Mouse (Mus musculus) activated CD4-positive, CD25-positive, alpha-beta regulatory T cell, adult 4 months (primary cell): ENCODE measurements around the gene B9d2. TPM values are rescaled to one million over a fixed set of nuclear protein-coding genes. Genes with fewer than 3 reads are reported as not detected.

Experiments used
- ATAC-seq: one replicate; pipeline ENCODE4 v1.8.0; 2017
- polyA plus RNA-seq, 2 experiments: library from polyadenylated mRNA; unstranded; fragments of 100-300 nt; shearing (Covaris generic); gene quantifications; one replicate each; pipeline ENCODE4 v1.2.1; 2017

Gene B9d2
- 10 to 100 TPM; 54.0 to 70.8 TPM for polyA plus RNA-seq

DNA sequence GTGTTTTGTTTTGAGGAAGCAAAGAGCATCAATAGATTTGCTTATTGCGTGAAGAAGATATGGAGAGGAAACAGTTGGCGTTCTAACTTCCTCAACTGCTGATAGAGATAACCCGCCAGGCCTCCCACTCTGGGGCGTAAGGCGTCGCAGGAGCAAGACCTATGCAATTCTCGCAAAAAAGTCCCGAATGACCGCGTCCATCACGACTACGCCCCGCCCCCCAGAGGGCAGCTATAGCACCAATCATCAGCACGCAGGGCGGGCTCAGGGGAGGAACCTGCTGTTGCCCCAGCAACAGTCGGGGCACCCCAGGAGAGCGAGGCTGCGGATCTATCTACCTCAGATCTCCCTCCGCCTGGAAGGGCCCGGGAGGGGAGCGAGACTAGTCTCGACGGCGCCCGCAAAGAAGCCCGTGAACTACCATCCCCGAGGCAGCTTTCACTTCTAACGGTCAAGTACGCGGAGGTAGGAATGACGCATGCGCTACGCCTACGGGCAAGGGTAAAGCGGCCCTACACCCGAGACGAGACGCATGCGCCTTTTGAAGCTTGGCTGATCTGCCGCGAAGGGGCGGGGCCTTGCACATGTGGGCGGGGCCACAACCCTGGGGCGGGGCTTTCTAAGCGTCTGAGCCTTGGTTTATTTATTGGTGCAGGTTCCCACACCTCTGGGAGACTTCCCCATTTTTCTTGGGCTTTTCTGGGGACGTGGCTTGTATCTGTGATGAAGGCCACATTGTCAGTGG, at the start of gene B9d2:
B9d2 (plus strand) TSS at position 267 of the 745 bp plus-strand sequence.
- peak; percentile 80 for ATAC-seq

DNA sequence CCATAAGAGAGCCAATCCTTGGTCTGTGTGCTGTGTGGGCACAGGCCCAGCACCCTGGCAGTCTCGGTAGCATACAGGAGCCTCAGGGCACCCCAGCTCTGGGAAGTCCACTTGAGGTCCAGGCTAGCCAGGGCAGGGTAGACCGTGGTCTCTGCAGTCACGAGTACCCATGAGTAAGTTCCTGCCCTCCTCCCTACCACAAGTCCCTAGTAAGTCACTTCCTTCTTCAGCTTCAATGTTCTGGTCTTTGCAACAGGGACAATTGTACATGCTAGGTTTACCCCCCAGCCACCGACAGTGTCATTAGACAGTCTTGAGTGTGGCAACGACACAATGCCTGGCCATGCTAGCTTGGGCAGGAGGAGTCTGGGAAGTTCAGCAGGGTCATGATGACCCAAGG, 47.9 kb upstream of the B9d2 start:
- no peak for ATAC-seq

DNA sequence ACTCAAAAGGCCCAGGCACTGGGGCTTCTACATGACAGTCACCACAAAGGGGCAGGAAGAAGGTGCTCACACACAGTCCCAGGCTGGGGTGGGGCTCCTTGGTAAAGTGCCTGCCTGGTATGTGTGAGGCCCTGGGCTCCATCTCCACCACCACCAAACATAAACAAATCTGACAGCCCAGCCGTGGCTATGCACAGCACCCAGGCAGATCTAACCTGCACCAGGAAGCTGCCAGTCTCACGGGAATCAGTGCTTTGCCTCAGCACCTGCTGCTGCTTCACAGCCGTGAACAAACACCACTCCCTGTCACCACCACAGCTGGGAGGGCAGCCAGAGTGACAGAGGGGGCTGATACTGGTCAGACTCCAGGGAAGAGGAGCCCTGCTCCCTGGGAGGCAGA, 44.2 kb upstream of the B9d2 start:
- ATAC-seq = no peak

DNA sequence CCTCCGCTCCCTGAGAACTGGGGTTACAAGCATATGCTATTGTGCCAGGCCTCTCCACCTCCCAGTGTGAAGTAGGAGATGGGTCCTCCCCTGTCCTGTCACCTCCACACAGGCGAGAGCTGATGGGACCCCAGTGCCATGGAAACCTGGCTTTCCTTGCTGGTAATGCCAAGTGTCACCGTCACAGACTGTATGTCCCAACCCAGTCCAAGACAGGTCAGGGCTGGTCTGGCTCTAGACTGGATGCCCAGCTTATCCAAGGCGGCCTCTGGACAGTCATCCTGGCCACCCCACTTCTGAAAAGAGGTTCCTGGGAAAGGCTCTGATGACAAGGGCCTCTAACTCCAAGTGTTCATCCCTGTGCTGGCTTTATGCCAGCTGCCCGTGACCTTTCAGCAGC, 43.5 kb upstream of the B9d2 start:
- no peak for ATAC-seq

DNA sequence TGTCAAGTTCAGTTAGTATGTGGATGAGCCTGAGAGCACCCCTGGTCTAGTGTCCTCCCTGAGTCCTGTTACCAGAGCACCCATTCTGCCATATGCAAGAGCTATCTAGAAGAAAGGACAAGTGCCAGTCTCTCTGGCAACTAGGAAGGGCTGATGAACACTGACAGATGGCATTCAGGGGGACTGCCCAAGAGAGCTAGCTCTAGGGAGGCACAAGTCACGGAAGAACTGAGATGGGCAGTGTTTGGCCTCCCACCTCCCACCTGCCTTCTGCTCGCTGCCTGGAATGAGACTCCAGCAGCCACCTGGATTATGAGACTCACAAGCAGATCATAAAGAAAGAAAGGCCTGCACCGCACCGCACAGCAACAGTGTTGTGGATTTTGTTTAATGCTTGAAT, 40.8 kb upstream of the B9d2 start:
- no peak for ATAC-seq

DNA sequence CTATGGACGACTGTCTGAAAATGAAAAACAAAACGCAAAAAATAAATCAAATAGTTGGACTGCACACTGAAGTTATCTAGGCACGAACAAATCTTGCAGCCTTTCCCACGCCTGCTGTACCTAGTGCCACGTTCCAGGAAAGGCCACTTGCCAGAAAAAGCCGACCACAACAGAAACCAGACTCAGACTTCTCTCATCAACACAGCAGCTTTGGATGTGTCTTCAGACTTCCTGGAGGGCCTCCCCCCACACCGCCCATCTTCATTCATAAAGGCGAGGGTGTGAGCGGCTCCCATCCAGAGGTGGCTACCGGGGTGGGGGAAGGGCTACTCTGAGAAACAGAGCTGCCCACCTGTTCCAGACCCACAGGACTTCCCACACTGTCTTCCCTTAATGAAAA, 36.4 kb upstream of the B9d2 start:
- ATAC-seq = no peak

DNA sequence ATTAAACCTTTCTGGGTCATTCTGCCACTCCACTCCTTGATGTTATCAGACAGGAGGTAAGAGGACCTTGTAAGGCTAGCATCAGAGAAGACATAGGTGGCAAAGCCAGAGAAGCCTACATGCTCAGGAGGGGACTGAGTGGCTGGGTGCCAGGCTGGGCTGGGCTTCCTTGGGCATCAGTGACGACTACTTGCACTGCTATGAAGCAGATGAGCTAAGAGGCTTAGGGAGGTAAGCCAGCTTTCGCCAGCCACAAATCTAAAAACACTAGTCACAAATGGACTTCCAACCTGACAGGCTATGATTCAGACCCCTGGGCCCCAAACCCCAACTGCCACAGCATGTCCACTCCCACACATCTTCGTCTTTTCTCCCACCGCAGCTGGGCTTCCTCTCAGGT, 35.9 kb upstream of the B9d2 start:
- no peak for ATAC-seq

DNA sequence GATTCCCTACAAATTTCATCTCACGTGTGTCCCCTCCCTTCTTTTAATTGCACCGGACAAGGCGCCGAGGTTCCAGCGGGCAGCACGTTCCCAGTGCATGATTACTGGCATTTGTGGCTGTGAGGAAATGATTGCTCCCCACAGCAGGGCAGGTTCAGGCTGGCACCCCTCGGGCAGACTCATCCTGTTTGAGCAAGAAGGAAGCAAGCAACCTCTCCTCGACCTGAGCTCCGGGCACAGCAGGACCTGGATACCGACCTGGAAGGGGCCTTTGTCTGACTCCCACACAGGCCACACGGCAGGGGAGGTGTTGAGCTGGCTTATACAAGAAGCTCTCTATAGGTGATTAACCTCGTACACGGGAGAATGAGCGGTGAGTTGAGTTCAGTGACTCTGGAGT, 35.5 kb upstream of the B9d2 start:
- no peak for ATAC-seq

DNA sequence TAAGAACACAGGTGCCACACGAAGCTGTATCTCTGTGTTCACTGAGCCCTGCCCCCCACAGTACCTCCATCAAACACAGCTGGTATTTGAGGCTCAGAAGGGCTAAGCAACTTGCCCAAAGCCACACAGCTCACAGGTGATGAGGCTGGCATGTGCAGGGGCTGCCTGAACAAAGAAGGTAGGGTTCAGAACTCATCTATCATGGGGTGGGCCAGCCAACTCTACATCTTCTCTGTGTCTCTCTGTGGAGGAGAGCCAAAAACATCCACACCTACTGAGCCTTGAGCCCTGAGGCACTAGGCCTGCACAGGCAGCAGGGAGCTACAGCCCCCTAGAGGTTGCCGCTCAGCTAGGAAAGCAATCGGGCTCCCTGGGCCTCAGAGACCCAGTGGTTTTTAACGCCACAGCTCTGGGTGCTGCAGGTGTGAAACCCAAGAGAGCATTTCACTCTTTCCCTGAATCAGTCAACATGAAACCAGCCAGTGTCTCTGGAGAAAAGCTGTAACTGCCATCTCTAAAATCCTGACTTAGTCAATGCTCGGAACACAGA, 32.9 kb upstream of the B9d2 start:
- peak; percentile 54 for ATAC-seq

DNA sequence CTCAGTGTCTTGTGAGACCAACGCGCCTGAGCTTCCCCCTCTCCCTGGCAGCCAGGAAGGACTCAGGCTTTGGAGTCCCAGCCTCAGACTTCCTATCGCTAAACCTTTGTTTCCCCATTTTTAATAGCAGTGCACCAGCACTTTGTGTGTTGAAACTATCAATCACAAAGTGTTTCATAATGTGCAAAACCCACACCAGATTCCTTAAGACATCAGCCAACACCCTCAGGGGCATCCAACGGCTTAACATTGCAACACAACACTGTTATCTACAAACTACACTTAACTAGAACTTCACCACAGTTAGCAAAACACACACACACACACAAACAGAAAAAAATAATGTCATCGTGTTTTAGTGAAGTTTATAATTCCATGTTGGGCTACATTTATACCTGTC, 30.7 kb upstream of the B9d2 start:
- ATAC-seq = no peak

DNA sequence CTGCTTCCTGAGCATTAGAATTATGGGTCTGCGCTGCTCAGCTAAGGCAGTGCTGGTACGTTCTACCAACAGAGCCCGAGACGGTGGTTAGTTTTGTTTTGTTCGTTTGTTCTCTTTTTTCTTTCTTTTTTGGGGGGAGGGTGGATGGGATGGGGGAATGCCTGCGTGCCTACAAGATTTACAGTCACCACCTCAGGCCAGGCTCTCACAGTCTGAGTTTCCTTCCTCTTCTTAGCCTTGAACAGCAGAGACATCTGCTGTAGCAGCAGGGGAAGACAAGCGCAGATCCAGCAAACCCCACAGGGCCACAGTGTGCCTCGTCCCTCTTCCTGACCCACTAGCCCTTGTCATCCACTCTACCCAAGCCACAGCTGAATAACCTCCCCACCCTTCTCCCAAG, 29.3 kb upstream of the B9d2 start:
- no peak for ATAC-seq

DNA sequence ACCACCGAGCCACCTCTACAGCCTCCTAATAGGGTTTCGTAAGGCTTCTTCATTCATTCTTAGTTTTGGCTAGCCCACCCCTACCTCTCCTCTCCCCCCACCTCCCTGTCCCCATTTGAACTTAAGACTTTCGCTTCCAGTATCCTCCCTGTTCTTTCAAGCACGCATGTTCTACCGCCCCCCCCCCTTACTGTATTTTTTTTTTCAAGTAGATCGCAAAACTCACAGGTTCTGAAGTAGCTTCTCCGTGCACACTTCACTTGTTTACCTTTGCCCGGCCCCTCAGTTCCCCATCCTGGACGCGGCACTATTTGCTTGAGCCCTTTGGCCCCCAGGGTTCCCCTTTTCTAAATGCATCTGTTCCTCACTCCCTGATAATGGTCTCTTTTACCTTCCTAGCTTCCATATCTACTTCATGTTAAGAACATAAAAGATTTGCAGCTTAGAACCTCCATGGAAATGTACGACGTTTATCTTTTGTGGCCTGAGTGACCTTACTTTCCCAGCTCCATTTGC, 28.3 kb upstream of the B9d2 start:
- ATAC-seq = no peak

DNA sequence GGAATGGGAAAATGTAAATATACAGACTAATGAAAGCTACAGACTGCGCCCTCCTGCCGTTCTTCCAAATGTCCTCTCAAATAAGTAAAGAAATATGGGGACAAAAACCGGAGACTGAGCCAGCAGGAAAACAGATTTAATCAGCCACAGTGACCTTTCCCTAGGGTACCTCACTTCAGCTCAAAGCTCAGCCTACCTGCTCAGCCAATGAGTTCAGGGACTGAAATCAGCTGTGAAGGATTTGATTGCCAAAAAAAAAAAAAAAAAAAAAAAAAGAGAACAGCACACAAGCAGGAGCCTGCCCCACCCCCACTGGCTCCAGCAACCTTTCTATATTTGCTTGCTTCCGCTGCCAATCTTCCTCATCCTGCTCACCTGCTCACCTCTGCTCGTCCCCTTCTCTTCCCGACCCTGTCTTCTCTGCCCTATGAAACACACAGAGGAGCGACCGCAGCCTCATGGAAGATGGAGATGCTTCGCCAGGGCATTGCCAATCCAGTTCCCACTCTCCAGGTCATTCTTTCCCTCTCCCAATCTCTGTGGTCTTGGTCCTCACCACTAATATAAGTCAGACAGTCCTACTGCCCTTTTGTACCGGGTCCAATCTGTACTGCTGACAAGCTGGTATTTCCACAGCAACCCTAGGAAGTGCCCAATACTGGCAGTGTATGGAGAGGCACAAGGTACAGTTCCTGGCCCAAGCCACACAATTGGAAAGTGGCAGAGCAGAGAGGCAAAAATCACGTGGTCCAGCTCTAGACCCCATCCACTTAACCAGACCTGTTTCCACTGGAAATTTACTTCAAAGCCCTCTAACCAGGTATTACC, 24.8 kb upstream of the B9d2 start:
- ATAC-seq = no peak

DNA sequence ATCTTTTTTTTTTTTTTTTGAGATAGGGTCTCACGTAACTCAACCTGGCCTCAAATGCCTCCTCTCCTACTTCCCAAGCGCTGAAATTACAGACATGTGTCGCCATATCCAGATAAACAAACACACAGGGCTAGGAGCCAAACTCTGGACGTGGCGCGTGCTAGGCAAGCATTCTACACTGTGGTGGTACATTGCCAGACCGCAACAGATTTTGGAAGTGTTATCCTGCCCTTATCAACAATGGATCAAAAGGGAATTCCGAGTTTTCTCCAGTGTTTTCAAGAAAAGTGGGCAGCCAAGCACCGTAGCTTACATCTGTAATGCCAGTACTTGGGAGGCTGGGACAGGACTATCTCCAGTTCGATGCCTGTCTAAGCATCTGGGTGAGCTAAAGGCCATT, 22.8 kb upstream of the B9d2 start:
- ATAC-seq = no peak

DNA sequence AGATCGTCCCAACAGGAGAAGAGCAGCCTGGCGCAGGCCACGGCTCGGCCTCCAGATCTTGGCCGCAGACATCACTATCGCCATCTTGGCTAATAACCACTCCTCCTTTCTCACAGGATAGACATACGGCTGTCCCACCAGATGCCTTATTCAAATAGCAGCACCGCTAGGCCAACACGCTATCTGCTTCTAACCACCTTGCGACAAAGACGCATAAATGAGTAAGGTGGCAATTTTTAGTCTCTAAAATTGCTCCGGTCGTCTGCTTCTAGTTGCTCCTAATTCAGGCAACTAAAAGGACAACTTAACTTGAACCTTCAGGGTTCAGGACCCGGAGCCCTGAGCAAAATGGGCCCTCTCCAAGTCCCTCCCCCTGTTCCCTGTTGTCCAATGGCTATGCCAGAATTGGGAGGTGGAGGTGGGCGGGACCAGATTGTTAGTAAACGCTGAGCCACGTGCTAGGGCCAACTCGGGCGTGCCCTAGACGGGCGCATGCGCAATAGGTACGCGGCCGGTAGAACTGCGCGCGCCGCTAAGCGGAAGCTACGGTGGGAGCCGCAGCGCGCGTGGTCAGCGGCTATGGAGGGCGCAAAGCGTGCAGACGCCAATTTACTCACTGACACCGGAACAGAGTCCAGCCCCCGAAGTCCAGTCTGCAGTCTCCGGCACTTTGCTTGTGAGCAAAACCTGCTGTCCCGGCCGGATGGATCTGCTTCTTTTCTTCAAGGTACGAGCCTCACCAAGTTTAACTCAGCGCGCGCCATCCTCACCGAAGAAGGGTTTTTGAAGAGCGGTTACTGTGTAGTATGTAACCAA, 21.7 kb upstream of the B9d2 start, which contains the start of the genes Bckdha and Exosc5:
Bckdha (minus strand) TSS at position 325 of the 816 bp plus-strand sequence.
Exosc5 (plus strand) TSS at position 508 of the 816 bp plus-strand sequence.
- peak; percentile 99 for ATAC-seq

DNA sequence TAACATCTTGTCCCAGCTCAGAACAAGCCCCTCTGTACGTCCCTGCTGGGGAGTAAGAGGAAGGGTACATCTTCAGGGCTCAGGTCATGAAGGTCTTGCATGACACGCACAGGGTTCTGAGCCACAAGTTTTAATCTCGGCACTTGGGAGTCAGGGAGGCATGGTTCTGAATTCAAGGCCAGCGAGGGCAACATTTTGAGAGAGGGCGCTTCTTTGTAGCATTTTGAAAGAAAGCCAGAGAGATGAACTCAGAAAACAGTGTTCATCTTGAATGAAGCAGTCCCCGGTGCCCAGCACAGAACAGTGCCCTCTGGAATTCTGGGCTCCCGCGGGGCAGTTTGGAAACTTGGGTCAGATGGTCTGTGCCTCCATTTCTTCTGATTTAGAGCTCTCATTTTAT, 14.2 kb upstream of the B9d2 start:
- ATAC-seq = no peak

DNA sequence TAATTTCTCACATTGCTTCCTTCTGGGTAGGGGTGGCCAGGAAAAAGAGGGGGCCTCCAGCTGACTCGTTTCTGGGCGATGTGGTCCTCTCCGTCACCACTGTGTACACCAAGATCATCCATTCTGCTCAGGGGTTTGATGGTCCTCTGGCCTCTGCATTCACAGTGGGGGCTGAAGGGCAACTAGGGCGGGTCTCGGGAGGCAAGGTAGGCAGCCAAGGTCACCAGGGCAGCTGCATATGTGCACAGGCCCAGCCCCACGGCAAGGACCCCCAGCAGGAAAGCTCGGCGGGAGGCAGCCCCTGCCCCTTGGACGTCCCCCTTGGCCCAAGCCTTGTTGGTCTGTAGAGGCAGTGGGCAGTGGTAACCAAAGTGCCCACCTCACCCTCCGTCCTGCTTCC, 11.4 kb upstream of the B9d2 start:
- ATAC-seq = no peak

DNA sequence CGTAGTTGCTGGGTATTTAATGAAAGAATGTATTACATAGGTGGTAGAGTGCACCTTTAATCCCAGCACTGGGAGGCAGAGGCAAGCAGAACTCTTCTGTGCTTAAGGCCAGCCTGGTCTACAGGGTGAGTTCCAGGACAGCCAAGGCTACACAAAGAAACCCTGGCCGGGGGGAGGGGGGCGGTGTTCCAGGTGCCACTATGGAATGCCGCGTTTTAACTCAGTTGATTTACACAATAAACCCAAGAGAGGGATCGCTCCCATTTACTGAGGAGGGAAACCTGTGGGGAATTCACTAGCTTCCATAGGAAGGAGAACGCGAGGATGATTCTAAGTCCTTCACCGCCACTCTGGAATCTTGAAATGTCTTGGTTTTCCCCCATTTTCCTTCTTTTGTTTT, 10.9 kb upstream of the B9d2 start:
- no peak for ATAC-seq

DNA sequence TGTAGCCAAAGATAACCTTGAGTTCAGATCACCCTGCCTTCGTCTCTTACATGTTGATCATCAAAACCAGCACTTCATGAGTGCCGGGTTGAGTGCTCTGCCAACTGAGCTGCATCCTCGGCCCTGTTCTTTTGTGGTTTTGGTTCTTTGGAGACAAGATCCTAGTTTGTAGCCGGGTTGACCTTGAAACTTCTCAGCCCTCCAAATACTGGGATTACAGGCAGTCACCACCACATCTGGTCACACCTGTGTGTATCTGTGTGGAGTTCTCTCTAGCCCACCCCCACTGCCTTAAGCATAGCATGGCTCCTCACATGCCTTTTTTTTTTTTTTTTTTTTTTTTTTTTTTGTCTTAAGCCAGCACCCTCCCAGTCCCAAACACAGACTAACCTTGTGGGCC, 10.5 kb upstream of the B9d2 start:
- ATAC-seq = no peak

DNA sequence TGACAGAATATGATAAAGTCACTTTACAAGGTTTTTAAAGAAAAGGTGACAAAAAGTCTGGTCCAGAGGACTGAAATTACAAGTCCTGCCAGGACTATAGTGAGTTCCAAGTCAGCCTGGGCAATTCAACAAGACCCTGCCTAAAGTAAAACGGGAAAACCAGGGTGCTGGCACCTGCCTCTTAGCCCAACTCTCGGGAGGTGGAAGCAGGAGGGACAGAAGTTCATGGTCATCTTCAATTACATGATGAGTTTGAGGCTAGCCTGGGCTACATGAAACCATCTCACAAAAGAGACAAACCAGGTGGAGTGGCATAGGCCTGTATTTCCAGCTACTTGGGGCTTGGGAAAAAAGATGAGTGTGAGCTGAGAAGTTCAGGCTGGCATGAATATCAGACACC, 8.9 kb upstream of the B9d2 start:
- no peak for ATAC-seq

DNA sequence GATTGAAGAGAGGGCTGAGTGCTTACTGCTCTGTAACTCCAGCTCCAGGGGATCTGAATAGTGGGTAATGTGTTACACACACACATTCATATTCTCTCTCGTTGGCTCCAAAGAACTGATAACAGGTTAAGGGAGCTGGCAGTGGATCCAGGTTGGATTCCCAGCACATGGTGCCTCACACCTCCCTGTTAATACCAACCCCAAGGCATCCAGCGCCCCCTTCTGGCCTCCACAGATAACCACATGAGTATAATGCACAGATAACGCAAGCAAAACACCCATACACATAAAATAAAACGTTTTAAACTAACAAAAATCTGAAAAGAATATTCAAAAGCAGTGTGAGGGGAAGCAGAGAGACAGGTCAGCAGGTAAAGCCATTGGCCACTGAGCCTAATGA, 8.1 kb upstream of the B9d2 start:
- no peak for ATAC-seq

DNA sequence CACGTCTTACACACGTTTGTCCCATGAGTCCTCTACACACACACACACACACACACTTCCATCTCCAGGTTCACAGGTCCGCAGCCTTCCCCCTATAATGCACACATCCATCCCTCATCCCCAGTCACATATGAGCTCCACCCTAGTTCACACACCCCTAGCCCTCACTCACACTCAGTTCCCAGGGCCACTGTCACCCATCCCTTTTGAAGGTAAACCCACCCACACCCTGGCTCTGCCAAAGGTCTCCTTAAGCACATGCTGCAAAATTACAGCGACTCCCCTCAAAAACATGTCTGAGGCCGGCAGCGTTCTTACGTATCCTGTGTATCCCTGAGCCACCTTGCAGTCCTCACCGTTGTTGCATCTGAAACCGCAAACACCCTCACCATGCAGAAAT, 6.3 kb upstream of the B9d2 start:
- no peak for ATAC-seq
